Mouse (Mus musculus): ENCODE measurements around the gene Rapgef3.

Rapgef3 gene

DNA sequence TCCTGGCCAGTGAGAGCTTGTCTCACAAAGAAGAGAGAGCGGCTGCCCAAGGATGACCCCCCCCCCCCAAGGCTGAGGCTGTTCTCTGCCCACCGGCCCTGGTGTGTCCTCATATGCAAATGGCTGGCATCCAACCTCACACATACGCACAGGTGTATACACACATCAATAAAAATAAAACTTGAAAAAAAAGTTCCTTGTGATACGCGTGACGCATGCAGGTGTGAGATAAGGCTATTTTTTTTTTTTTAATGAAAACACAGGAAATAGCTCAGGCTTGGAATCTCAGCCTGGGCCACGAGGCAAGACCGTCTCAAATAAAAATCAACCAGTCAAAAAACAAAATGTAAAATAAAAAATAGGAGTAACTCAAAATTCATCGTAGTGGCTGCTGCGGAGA, 21.5 kb downstream of the Rapgef3 start:
- DNase-seq (ENCODE audit: low spot score) = no peak

DNA sequence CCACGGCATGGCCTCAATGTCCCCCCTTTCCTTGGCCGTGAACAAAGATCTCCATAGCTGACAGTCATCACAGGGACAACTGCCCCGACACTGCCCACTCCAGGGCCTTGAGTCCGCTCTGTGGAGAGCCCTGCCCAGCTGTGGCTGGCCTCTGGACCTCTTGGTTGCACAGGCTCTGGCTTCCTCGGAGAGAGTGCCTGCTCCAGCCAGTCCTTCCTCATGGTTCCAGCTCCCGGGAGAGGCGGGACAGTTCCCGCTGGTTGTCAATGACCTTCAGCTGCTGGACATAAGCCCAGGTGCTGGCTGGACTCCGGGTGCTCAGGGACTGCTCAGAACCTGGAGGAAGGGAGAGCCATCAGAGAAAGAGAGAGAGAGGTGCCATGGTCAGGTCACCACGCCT, 22.4 kb downstream of the Rapgef3 start:
- no peak for DNase-seq (ENCODE audit: low spot score)

- no peak for DNase-seq (ENCODE audit: low spot score)
Observed at GRCm38 (mm10) chr15:97744930-97745329, 22.8 kb downstream of the Rapgef3 start.

GRCm38 (mm10) chr15:97743961-97744525, 23.7 kb downstream of the Rapgef3 start:
- no peak for DNase-seq (ENCODE audit: low spot score)

GRCm38 (mm10) chr15:97743210-97743609, 24.6 kb downstream of the Rapgef3 start:
- DNase-seq (ENCODE audit: low spot score) = no peak

- no peak for DNase-seq (ENCODE audit: low spot score)
Observed at GRCm38 (mm10) chr15:97742600-97742999, 25.2 kb downstream of the Rapgef3 start.

GRCm38 (mm10) chr15:97742074-97742473, 25.7 kb downstream of the Rapgef3 start:
- DNase-seq (ENCODE audit: low spot score) = no peak

DNA sequence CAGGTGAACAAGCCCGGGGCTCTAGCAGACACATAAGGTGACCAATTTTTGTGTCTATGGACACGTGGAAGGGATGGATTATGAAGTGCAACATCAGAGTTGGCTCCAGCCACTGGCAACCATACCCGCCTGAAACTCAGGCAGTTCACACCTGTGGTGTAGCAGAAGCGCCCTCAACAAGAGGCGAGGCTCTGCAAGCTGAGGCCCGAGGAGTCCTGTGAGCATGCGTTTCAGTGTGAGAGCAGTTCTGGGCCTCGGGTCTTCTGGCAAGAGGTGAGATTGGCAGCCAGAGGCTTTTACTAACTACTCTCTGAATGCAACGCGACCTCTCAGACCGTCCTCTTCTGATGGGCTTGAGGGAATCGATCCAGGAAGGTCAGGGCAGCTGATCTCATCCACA, 26.1 kb downstream of the Rapgef3 start:
- no peak for DNase-seq (ENCODE audit: low spot score)

GRCm38 (mm10) chr15:97740283-97740732, 27.5 kb downstream of the Rapgef3 start:
- no peak for DNase-seq (ENCODE audit: low spot score)

DNA sequence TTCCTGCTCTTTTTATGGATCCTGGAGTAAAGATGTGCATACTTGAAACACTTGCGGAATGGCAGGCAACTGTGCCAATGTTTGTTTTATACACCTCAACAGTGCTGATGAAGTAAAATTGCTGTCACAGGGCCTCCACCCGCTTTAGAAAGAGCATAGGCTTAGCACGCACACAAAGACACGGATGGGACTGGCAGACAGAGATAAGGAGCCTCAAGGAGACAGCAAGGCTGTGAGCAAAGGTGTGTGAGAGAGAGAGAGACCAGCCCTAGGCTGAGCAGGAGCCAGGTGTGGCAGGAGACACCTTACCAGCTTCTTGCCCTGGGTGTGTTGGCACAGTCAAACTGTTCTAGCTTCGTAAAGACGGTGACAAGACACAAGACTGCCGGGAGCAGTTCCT, 28.8 kb downstream of the Rapgef3 start:
- DNase-seq (ENCODE audit: low spot score) = no peak

- no peak for DNase-seq (ENCODE audit: low spot score)
Observed at GRCm38 (mm10) chr15:97731988-97732387, 35.8 kb downstream of the Rapgef3 start.

DNA sequence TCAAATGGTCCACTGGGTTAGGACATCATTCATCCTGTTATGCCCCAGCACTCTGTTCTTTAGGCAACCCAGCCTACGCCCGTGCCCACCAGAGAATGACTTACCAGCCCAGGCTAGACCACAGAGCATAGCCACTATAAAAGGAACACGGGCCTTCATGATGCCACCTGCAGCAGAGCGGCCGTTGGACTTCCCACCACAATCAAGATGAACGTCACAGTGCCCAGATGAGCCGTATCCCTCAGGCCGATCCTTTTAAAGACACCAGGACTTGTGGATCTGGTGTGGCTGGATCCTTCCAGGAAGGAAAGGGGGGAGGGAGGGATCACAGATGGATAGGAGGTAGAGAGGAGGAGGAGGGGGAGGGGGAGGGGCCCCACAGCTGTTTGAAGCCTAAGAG, 36.7 kb downstream of the Rapgef3 start, which contains the start of gene Endou:
TSS of gene Endou (minus strand) at position 229 of the 400 bp plus-strand sequence.
- DNase-seq (ENCODE audit: low spot score) = no peak

GRCm38 (mm10) chr15:97730365-97730764, 37.4 kb downstream of the Rapgef3 start:
- DNase-seq (ENCODE audit: low spot score) = no peak

DNA sequence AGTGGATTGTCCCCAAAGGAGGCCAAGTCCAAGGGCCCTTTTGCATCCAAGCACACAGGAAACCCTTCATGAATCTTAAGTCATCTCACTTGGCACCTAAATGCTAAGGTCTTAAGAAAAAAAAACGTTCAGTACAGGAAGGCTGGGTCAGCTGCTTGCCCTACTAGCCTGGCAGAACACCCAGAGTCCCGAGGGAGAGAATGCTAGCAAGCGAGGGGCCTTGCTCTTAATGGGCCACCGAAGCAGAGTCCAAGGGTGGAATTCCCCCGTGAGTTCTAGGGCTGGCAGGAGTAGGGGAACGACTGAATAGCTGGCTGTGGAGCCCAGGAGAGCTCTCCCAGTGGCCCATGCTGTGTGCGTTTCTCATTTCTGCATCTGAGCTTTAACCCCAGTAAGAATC, 39.0 kb downstream of the Rapgef3 start:
- DNase-seq (ENCODE audit: low spot score) = no peak

DNA sequence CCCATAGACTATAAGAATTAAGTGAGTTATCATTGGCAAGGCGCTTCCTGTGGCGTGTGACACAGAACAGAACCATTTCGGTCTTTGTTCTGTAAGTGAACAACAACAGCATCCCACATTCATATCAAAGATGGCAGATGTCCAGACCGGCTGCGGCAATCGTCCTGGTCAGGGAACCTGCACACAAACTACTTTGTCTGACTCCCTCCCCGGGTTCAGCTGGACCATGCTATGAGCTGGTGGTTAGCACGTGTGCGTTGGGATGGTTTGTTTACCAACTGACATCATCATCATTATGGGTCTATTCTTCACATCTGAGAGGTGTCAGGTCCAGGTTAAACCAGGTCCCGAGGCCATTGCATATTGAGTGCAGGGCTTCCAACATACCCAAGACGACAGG, 39.4 kb downstream of the Rapgef3 start:
- DNase-seq (ENCODE audit: low spot score) = no peak

DNA sequence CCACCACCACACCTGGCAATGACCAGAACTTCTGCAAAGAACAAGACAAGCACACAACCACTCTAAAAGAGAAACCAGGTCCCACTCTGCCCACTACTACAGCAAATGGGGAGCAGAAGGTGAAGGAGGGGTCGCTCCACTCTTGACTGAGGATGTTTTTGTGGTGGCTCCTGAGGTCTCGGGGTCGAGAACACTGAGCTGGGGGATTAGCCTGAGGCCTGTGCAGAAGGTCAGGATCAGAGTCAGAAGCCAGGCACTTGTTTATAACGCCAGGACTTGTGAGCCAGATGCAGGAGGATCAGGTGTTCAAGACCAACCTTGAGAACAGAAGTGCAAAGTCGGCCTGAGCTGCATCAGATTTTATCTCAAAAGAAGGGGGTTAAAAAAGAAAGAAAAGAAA, 40.3 kb downstream of the Rapgef3 start:
- no peak for DNase-seq (ENCODE audit: low spot score)

- DNase-seq (ENCODE audit: low spot score) = no peak
Observed at GRCm38 (mm10) chr15:97727048-97727447, 40.7 kb downstream of the Rapgef3 start.

DNA sequence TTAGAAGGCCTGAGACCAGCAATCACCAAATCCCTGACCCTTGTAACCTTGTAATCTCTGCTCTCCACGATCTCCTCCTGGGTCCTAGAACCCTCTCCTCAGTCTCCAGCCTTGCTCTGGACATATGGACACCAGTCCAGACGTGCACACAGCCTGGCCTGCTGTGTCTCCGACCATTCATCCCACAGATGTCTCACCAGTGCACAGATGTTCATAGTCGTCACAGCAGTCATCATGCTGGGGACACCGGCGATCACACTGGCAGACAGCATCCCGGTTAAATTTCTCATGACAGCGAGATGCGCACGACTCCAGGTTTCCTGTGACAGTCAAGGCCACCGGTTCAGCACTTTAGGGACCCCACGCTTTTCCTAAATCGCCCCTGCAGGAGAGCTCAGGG, 41.5 kb downstream of the Rapgef3 start:
- DNase-seq (ENCODE audit: low spot score) = no peak

GRCm38 (mm10) chr15:97725198-97725785, 42.5 kb downstream of the Rapgef3 start:
- no peak for DNase-seq (ENCODE audit: low spot score)

DNA sequence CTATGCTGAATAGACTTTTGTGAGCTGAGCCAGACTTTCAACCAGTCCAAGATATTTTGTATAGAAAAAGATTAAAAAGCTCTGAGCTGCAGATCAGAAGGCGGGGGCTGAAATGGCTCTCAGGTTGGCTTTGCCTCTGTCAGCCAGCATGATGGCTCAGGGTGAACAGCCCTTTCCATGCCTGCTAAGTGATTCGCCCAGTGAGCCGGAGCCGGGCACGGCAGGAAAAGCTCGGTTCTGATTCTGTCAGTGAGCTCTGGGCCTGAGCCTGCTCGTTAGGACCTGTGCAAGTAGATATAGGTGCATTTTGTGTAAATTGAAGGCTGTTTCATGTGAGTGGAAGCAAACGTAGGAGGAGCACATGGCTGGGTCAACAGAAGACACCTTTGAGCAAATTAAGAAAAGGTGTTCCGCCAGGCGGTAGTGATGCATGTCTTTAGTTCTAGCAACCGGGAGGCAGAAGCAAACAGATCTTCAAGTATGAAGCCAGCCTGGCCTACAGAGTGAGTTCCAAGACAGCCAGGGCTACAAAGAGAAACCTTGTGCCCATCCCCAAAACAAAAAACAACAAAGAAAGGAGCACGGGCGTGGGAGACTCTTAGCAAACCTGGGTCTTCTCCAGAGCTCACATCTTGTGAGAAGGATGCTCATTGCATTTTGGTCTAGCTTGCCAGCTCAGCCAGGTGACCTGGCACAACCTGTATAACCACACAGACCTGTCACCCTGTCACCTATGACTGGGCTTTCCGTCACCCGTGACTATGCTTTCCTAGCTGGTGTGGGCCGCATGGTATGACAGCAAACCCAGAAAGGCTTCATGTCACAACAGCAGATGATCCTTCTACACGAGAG, 43.2 kb downstream of the Rapgef3 start:
- DNase-seq (ENCODE audit: low spot score) = no peak

DNA sequence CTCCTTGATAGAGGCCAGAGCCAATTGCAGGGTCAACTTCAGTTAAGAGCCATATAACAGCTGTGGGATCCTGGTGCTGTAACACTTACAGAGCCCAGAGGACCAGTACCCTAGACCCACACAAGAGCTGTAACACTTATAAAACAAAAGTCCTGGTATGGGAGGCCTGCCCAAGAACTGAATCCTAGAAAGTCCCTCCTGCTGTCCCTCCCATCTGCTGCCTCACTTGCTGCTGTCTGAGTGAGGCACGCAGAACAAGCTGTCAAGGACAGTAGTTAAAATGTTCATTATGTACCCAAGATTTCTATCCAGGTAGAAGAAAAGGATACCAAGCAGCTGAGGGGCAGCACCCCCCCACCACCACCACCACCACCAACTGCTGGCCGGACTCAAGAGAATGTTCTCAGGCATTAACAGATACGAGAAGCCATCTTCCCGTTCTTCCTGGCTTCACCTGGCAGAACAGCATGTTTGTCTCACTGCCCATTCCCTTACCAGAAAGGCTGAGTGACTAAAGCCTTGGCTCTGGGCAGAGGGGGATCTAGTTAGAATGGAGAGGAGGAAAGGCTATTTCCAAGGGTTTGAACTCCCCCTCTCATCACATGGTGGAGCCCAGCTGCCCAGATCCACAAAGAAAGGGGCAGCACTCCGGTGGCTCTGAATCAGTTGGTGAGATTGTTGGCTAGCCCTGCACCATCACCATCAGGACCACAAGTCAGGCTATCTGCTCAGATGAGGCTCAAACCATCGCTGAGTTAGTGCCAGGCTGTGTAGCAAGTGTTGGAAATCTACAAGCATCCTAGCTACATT, 44.0 kb downstream of the Rapgef3 start:
- DNase-seq (ENCODE audit: low spot score) = no peak

DNA sequence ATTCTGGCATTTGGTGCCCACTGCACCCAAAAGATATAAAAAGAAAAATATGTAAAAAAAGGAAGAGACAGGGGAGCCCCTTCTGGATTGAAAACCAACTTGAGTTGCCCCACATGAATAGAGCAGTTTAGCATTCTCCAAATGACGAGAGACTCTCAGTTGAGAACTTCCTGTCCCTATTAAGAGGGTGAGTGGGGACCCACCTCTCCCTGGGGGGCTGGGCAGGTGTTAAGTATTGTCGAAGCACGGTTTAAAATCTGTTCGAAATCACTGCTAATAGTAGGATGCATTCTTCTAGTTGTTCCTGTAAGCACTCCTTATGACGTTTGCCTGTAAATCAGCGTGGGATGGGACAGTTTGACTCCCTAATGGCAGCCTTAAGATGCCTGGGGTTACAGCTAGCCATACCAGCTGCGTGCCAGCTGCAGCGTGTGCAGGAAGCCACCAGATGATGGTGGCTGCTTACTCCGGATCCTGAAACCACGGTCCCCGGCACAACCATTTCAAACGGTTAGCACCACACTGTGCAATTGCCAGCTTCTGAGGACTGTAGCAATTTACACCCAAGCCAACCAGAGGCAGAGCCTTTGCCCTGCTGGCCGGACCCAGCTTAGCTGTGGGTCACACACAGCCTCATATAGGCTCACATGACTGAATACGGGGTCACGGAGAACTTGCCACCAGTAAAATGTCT, 46.6 kb downstream of the Rapgef3 start:
- no peak for DNase-seq (ENCODE audit: low spot score)
